Mouse (Mus musculus) inflammation-experienced regulatory T-cells, adult 6 months (primary cell): ENCODE data around the gene BC053393. TPM values are rescaled to one million over a fixed set of nuclear protein-coding genes. Genes with fewer than 3 reads are reported as not detected.
"Not testable (repeated sequence)": the region's sequence is repeated elsewhere in the genome, so short reads cannot be mapped to it uniquely, and the experiment has no call there.

ENCODE experiments used
- ATAC-seq: one replicate; pipeline ENCODE4 v1.8.0; 2017
- polyA plus RNA-seq, 3 experiments: library from polyadenylated mRNA; unstranded; fragments of 100-300 nt; shearing (Covaris generic); gene quantifications; one replicate each; pipeline ENCODE4 v1.2.1; 2017

BC053393 gene
- polyA plus RNA-seq = under 1 TPM in 1 of 3 experiments, not detected in 2; 0.21 TPM

- ATAC-seq = no peak
Observed at GRCm38 (mm10) chr11:46571327-46571726, at the start of gene BC053393. TSS of gene BC053393 (plus strand) at chr11:46571536.

GRCm38 (mm10) chr11:46522719-46523118 is 48.6 kb upstream of the BC053393 start:
- ATAC-seq = no peak

DNA sequence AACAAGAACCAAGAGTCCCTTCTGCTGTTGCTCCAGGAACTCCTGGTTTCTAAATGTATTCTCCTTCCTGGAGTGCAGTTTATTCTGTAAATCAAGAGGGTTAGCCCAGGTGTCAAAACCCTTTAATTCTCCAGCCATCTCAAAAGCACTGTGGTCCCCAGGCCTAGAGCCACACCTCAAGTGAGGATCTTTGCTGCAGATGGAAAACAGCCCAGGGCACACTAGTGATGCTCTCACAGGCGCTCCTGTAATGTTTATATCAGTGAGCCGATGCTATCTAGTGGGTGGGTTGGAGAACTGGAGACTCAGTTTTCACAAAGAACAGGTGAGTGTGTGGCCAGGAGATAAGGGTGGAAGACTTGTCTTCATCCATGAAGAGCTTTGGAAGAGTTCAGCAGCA is 47.4 kb upstream of the BC053393 start, which contains the start of gene Gm12169:
Gene Gm12169, plus strand, starts transcription at position 301 of the 400 bp plus-strand sequence.
- ATAC-seq = no peak

GRCm38 (mm10) chr11:46530149-46530548 is 41.2 kb upstream of the BC053393 start:
- no peak for ATAC-seq

DNA sequence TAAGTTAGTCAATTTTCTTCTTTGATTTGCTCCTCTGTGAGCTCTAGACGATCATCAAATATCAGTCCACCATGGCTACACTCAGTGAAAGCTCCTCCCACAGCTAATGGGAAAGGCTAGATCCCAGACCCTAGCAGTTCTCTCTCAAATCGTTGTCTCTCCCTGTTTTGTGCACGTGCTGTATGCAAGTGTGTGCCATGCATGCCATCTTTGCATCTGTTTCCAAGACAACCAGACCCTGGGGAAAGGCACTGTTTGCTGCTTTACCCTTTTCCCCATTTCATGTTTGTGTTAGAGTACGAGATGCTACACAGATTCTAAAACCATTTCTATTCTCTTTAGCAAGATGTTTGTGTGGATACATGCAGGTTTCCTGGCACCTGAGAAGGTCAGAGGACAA is 34.4 kb upstream of the BC053393 start:
- ATAC-seq = no peak

DNA sequence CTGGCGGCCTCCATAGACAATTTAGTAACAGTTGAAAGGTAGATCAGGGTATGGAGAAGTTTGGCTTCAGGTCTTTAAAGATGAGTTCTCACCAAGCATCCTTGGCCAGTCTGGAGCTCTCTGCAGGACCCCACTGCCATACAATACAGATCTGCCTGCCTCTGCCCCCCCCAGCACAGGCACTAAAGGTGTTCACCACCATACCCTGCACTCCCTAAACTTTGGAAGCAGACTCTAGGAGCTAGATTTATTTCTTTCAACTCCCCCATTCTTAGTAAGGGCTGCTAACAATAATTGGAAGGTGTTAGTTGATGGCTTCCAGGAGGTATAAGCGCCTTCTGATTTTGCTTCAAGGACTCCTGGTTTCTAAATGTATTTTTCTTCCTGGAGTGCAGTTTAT is 27.8 kb upstream of the BC053393 start:
- ATAC-seq = no peak

DNA sequence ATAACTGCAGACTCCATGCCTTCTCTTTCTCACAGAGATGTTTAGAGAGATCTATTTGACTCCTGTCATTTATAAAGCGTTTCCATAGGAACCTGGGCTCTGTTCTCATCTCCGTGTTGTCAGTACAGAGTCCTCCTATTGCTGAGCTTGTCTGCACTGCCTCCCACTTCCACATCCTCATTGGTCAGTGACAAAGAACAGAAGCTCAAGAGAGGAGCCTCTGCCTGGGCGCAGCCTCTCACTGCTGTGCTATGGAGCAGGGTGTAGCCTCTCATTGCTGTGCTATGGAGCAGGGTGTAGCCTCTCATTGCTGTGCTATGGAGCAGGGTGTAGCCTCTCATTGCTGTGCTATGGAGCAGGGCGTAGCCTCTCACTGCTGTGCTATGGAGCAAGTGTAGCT is 21.6 kb upstream of the BC053393 start:
- ATAC-seq = no peak

- ATAC-seq = no peak
Observed at GRCm38 (mm10) chr11:46552741-46553140, 18.6 kb upstream of the BC053393 start.

DNA sequence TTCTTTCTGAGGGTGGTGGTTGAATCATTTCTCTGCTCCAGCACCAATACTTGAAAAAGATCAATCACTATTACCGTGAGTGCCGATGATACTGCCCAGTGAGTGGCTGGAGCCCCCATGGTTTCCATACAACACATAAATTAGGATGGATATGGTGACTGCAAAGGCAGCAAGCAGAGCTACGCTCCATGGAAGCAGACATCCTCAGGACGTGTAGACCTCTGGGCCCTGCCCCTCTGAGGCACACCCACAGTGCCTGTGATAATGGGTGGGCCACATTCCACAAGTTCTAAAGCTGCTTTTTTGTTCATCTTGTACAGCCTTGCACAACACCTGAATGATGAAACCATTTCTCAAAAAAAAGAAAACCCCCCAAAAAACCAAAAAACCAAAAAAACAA is 10.2 kb upstream of the BC053393 start:
- ATAC-seq = no peak

DNA sequence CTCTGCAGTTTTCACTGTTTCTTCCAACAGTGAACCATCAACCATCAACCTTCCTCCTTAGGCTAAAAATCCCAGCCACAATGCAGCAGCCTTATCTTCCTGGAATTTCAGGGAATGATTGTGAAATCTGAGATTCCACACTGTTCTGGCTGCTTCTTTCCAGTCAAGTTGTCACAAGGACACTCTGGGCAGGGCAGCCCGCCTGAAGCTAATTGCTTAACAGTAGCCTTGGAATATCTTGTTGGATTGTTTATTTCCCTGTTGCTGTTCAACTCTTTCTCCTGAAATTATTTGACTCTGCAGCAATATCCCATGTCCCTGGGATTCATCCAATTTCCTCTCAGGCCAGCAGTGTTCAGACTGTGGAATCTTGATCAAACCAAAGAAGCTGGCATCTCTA is 6.7 kb upstream of the BC053393 start:
- no peak for ATAC-seq

DNA sequence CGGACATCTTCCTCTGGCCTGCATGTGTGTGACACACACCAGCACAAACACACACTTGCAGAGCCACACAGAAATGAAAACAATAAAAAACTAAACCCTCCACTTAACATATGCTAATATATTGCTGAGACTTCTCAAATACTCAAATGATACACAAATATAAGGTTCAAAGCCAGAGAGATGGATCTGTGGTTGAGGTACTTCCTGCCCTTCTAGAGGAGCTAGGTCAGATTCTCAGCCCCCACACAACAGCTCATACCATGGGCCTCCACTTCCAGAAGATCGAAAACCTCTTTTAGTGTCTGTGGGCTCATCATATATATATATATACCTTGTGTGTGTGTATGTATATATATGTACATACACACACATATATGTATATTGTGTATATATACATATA is 5.4 kb upstream of the BC053393 start:
- peak; percentile 90 for ATAC-seq

- ATAC-seq = no peak
Observed at GRCm38 (mm10) chr11:46569107-46569506, 2.2 kb upstream of the BC053393 start.

GRCm38 (mm10) chr11:46578771-46579281 is 7.5 kb downstream of the BC053393 start:
- ATAC-seq = peak; percentile 63

DNA sequence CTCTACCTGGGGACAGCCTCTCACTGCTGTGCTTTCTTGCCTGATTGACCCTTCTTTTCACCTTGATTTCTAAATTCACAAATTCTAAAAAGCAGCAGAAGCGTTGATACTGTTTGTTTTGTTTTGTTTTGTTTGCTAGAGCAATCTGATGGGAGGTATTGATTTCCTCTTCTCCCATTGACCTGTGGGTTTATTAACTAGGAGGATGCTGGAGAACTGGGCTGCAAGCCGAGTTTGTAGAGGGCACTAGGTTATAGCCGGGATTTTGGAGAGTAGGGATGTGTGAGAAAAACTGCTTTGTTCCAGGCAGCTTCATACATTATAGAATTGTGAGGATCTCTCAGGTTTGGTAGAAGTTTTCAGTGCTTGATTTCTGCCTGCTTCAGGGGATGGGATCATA is 9.1 kb downstream of the BC053393 start:
- ATAC-seq = no peak

GRCm38 (mm10) chr11:46582741-46583140 is 11.4 kb downstream of the BC053393 start:
- ATAC-seq = no peak

DNA sequence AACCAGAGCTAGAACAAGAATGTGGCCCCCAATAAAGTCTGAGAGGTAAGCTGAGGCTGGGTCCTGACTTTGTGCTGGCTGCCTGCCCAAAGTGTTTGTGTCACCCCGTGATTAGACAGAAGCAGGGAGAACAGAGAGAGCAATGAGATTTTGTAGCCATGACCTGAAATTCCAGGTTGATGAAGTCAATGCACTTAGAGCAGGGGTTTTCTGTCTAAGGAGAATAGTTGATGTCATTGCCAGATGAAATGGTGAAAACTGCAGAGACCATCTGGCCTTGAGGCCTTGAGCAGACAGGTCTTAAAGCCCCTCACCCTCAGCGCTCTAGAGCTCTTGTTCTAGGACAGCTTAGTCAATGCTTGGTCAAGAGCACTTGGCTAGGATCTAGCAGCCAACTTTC is 21.1 kb downstream of the BC053393 start:
- ATAC-seq = no peak

- no peak for ATAC-seq
Observed at GRCm38 (mm10) chr11:46619929-46620328, 48.6 kb downstream of the BC053393 start.

GRCm38 (mm10) chr11:46620414-46621168 is 49.3 kb downstream of the BC053393 start:
- ATAC-seq = no peak

DNA sequence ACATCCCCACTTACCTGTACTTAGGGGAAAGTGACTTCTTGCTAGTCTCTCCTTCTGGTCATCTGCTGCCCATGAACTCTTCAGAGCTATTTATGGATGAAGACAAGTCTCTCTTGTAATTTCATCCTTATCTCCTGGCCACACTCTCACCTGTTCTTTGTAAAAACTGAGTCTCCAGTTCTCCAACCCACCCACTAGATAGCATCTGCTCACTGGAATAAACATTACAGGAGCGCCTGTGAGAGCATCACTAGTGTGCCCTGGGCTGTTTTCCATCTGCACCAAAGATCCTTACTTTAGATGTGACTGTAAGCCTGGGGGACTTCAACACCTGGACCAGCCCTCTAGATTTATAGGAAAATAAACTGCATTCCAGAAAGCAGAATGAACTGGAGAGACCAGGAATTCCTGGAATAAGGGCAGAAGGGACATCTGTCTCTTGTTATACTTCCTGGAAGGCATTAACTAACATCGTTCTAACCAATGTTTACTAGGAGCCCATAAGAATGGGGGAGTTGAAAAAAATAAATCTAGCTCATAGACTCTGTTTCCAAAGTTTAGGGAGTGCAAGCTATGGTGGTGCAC is 58.0 kb downstream of the BC053393 start, which contains the start of gene Dppa1:
Gene Dppa1, minus strand, starts transcription at position 51 of the 585 bp plus-strand sequence.
- no peak for ATAC-seq

DNA sequence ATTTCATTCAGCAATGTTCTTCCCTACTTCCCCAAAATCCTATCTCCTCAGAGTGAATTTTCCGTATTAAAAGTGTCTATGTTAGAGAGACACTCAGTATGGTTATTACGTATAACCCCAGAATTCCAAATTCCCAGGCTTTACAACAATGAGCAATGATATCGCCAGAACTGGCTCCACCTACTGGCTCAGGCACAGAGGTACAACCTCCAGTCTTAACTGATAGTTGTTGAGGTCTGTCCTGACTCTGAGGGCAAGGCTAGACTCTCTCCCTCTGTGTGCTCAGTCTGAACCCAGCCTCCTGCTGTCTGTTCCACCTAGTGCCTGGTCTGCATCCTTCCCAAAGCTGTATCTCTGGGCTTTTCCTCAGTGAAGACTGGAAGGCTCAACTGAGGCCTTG is 60.3 kb downstream of the BC053393 start:
- peak; percentile 63 for ATAC-seq

- ATAC-seq = not testable (repeated sequence)
Observed at GRCm38 (mm10) chr11:46635516-46635915, 64.2 kb downstream of the BC053393 start.

- ATAC-seq = no peak
Observed at GRCm38 (mm10) chr11:46636568-46636967, 65.2 kb downstream of the BC053393 start.
